Mouse (Mus musculus) heart, adult 18-20 months (tissue): ENCODE results near the gene Oog1. TPM values are rescaled to one million over a fixed set of nuclear protein-coding genes. Genes with fewer than 3 reads are reported as not detected.
"Not testable (repeated sequence)": the region's sequence is repeated elsewhere in the genome, so short reads cannot be mapped to it uniquely, and the experiment has no call there.

Experiments
- DNase-seq, 2 experiments: peaks; one replicate each; pipeline ENCODE4 v3.0.0; 2021 to 2022; ENCODE audit warnings: mixed read lengths in 1 of 2
- long read RNA-seq, 2 experiments: library from polyadenylated mRNA; stranded (forward); transcript quantifications; one replicate each; pipeline ENCODE4 v2.0.0; 2021
- total RNA-seq, 2 experiments: library from RNA; stranded (reverse); gene quantifications; 2 replicates each; pipeline ENCODE4 v1.2.3; 2021

Oog1 gene
- total RNA-seq = not detected
- long read RNA-seq, experiment 1 = 0 reads
- long read RNA-seq, experiment 2 = 0 reads

- DNase-seq = not testable (repeated sequence)
Observed at GRCm38 (mm10) chr12:87602388-87602787, at the start of gene Oog1. Oog1 (plus strand) TSS chr12:87602688.

DNA sequence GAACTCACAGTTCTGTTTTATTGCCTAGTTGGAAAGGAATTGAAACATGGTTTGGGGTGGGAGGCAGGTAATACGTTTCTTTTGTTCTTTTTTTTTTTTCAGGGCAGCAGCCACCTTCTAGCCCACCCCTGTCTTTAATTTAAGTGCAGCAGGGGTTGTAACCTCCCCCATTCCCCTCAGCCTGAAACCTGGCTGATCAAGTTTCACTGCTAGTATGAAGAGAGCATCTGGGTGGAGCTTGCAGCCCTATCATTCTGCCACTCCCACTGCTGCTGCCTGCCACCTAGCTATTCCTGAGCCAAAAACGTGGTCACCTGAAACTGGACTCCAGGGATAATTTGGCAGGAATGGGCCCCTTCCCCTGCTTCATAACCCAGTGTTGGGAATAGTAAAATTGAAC is 1.1 kb upstream of the Oog1 start:
- DNase-seq = not testable (repeated sequence)

- DNase-seq = not testable (repeated sequence)
Observed at GRCm38 (mm10) chr12:87618569-87618968, 16.1 kb downstream of the Oog1 start, which contains the start of gene Gm4027. Gm4027 (plus strand) TSS chr12:87618869.

- DNase-seq = not testable (repeated sequence)
Observed at GRCm38 (mm10) chr12:87644520-87644919, 42.0 kb downstream of the Oog1 start, which contains the start of gene Gm16381. Gm16381 (minus strand) TSS chr12:87644620.

DNA sequence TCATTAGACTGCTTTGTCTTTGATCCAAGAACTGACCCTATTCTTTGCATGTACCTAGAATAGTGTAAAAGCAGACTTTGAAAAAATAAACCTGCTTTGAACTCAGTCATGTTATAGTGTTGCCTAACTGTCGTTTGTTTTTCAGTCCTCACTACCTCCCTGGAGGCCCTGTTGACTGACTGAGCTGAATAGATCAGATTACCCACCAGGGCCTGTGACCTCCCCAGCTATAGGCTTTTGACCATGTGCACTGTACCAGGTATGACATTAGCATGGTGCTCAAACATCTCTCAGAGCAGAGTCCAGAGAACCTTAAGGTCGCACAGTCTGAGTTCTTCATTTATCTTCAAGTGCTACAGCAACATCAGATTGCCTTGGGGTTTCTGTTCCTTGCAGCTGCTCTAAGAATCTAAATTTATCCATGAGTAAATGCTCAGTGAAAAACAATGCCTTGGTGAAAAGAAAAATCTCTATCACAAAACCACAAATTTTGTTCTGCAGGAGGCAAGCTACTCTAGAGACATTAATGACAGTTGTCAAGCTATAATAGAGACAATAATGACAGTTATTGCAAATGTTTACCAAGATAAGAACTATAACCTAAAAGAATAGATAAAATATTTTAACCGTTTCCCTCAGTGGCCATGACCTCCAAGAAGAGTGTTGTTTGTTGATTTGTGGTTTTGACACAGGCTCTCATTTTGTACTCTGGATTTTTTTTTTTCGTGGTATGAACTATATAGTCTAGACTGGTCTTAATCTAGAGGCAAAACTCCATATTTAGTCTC is 50.6 kb downstream of the Oog1 start:
- not testable (repeated sequence) for DNase-seq

Other genes starting within 250 kb of the Oog1 start
- 10 to 100 TPM; 21.1 to 24.1 TPM for gene Sptlc2, start 214.3 kb upstream of the Oog1 start, total RNA-seq
- 100 to 1,000 TPM; 148 to 166 TPM for gene Slirp, start 158.8 kb upstream of the Oog1 start, total RNA-seq
- gene Alkbh1, start 158.7 kb upstream of the Oog1 start, total RNA-seq = 10 to 100 TPM in 1 of 2 experiments, 1 to 10 TPM in 1; 9.8 to 10.6 TPM
- gene Snw1, start 130.4 kb upstream of the Oog1 start, total RNA-seq = 10 to 100 TPM; 43.2 to 46.5 TPM
- gene Gm5788, start 108.0 kb upstream of the Oog1 start, total RNA-seq = not detected
- not detected for gene Gm8300, start 88.4 kb upstream of the Oog1 start, total RNA-seq
- not detected for gene Gm4027, start 16.2 kb downstream of the Oog1 start, total RNA-seq
- not detected for gene Gm16381, start 41.9 kb downstream of the Oog1 start, total RNA-seq
- not detected for gene Gm21319, start 173.1 kb downstream of the Oog1 start, total RNA-seq
- not detected for gene Gm21936, start 192.8 kb downstream of the Oog1 start, total RNA-seq
- not detected for gene BB287469, start 213.9 kb downstream of the Oog1 start, total RNA-seq
- not detected for gene Gm2001, start 239.7 kb downstream of the Oog1 start, total RNA-seq